Mouse (Mus musculus) heart, postnatal 14 days (tissue): ENCODE data around the gene Fermt1. TPM values are rescaled to one million over a fixed set of nuclear protein-coding genes. Genes with fewer than 3 reads are reported as not detected.

Source experiments
- DNase-seq, 2 experiments: peaks; one replicate each; pipeline ENCODE4 v3.0.0; 2021 to 2022
- intact Hi-C: fragments of 180-260 bp; cut with DNase I; formaldehyde crosslinking; loops from one replicate; pipeline ENCODE4 v1.15.1; 2025
- total RNA-seq, 2 experiments: library from RNA; stranded (reverse); gene quantifications; 2 replicates each; pipeline ENCODE4 v1.2.3; 2021

Fermt1 gene
- total RNA-seq, 2 experiments from 2014 or later = 0.10 TPM; not detected in 1

DNA sequence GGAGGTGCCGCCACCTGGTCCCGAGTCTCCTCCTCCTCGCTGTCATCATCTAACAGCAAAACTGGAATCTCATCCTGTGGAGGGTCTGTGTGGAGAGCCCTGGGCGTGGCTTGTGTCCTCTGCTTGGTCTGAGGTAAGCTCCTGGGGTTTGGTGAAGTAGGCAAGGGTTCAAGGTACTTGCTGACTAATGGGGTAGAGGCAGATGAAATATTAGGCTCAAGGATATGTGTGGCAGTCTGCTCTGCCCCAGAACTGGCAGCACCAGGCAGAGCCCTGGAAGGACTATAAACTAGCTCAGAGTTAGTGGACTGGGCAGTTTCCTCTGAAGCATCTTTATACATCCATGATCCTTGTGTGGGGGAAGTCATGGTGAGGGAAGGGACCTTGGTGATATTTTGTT is 75.4 kb downstream of the Fermt1 start:
- intact Hi-C loops = no loop called here
- no peak for DNase-seq

DNA sequence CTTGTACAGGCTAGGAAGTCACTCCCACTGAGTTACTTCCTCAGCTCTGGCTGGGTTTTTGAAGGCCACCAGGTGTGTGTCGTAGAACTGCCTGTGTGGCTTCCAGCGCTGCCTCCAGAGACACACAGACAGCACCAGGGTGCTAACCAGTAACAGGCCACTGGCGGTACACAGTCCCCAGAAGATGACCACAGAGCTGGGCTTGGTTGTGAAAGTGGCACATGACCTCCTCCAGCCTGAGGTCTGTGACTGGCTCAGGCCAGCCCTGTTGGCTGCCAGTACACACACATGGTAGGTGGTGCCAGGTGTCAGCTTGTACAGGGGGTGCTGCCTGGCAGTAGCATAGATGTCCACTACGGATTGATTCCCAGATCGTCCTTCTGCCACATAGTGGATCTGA is 76.0 kb downstream of the Fermt1 start:
- no peak for DNase-seq
- intact Hi-C loops = no loop called here

DNA sequence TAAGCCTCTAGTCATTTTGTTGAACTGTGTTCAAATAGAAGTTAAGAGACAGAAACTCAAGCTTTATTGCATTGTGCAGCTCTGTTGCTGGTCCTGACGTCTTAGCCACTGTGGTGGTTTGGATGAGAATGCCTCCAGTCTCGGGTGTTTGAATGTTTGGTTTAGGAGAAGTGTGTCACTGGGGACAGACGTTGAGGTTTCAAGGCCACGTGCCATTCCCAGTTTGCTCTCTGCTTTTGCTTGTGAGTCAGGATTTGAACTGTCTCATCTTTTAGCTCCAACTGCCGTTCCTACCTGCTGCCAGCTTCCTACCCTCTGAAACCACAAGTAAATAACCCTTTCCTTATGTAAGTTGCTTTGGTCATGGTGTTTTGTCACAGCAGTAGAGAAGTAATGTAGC is 78.2 kb downstream of the Fermt1 start:
- DNase-seq = no peak
- intact Hi-C loops = no loop called here

DNA sequence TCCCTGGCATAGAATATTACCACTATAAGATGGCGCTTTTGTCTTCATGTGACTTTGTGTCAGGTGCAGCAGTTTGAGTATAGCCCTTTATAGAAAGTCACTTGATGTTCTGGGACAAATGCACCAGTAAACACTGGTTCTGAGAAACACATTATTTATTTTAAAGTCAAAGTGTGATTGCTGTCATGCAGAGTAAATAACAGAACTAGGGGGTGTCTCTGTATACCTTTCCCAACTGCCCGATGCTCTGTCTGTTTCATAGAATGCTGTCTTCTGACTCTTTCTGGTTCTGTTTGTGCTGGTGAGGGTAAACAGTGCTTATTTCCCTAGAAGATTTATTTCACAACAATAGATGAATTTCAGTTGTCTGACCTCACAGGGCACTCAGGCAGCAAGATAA is 82.4 kb downstream of the Fermt1 start:
- intact Hi-C loops = no loop called here
- no peak for DNase-seq

DNA sequence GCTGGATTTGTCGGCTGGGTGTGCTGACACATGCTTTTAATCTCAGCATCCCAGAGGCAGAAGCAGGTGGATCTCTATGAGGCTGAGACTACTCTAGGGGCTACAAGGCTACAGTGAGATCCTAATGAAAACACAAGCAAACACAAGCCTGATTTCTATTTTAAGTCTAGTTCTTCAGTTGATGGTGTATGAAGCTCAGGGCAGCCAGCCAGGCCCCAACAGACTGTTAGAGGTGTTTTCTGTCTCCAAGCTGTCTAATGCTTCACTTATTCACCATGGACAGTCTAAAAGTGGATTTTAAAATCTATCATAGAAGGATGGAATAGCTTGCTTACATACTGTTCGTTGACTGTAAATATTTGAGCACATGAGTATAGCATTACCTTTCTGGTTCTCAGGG is 84.2 kb downstream of the Fermt1 start:
- intact Hi-C loops = no loop called here
- DNase-seq = no peak

DNA sequence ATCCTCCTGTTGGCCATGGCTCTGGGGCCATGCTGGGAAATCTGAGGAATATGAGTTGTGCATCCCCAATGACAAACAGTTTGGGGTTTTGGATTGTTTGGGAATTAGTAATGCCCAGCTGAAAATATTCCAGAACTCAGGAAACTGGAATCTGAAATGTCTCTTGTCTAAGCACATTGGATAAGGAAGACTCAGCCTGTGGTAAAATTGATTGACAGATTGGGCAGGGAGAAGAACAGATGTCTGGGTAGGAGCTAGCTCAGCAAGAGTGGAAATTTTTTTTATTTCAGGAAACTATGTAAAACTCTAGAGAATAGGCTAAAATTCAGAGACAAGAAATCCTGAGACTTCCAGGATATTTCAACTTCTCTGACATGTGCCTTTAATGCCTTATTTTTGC is 85.3 kb downstream of the Fermt1 start:
- intact Hi-C loops = no loop called here
- no peak for DNase-seq

DNA sequence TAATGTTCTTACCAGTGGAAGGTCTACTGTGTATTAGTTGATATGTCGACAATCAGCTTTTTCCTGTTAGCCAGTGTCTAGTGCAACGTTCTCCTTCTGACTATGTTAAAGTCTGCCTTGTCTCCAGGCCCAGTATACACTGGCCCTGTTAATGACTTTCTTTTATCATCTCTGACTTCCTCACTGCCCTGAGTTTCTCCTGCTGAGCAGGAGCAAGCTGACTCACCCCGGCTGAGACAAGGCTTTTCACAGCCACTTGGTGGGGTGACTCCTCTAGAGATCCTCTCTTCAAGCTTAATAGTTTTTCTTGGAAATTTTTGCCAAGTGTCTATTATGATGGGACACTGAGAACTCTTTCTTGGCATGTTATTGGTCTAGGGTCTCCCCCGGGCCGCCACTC is 89.4 kb downstream of the Fermt1 start:
- intact Hi-C loops = no loop called here
- no peak for DNase-seq

Other genes starting within 250 kb of the Fermt1 start
- gene Chgb, start 164.6 kb downstream of the Fermt1 start, total RNA-seq = under 1 TPM; 0.17 to 0.53 TPM
- 1 to 10 TPM; 6.9 to 7.9 TPM for gene Trmt6, start 129.9 kb downstream of the Fermt1 start, total RNA-seq
- 1 to 10 TPM; 2.6 to 2.9 TPM for gene Mcm8, start 129.8 kb downstream of the Fermt1 start, total RNA-seq
- gene Crls1, start 99.2 kb downstream of the Fermt1 start, total RNA-seq = 10 to 100 TPM; 15.1 to 16.0 TPM
- gene Lrrn4, start 65.0 kb downstream of the Fermt1 start, total RNA-seq = 1 to 10 TPM; 7.2 to 8.0 TPM